Mouse (Mus musculus) kidney, adult 2 months (tissue): ENCODE measurements around the gene Tsc22d3.

ENCODE experiments used
- CTCF ChIP-seq: fragments of 200-500 bp; conservative IDR thresholded peaks from 2 replicates; pipeline ENCODE4 v1.5.1; 2011; ENCODE audit warnings: low read depth, mild to moderate bottlenecking, control low read depth, low read length, moderate library complexity, mixed read lengths; ENCODE audit not compliant: insufficient read depth, insufficient read length
- POLR2A ChIP-seq: fragments of 200-500 bp; IDR thresholded peaks from one replicate; pipeline ENCODE4 v1.6.1; 2011; ENCODE audit warnings: low read depth, low read length, control low read depth

GRCm38 (mm10) chrX:140537662-140538061 is 62.8 kb downstream of the Tsc22d3 start:
- no peak for TF ChIP-seq POLR2A
- TF ChIP-seq CTCF = no peak
